Mouse (Mus musculus) kidney, adult 2 months (tissue): ENCODE measurements at regions not wholly inside any gene's neighbourhood (a gene's known extent, or its start where the extent isn't known, plus 50 kb on each side); places are given as distances from the start of the nearest gene placed in this dataset.

Experiments used
- CTCF ChIP-seq: fragments of 200-500 bp; conservative IDR thresholded peaks from 2 replicates; pipeline ENCODE4 v1.5.1; 2011; ENCODE audit warnings: low read depth, mild to moderate bottlenecking, control low read depth, low read length, moderate library complexity, mixed read lengths; ENCODE audit not compliant: insufficient read depth, insufficient read length
- POLR2A ChIP-seq: fragments of 200-500 bp; IDR thresholded peaks from one replicate; pipeline ENCODE4 v1.6.1; 2011; ENCODE audit warnings: low read depth, low read length, control low read depth

DNA sequence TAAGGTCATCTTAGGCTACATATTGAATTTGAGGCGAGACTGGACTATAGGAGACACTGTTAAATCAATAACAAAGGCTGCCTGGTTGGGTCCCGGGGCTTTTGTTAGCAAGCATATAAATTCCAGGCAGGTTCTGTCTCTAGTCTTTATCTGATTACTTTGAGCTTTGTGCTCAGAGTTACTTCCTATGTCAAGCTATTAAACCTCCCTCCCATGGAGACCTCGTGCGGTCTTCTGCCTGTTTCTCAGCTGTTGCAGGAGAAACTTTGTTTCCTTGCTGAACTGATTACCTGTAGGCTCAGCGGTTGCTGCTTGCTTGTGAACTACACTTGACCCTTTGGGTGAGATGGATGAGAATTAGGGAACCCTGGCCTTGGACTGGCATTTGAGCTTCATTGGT is 210.5 kb upstream of the Btg1 start:
- no peak for TF ChIP-seq CTCF
- no peak for TF ChIP-seq POLR2A
